Mouse (Mus musculus): Measurements from ENCODE around the gene 0610010F05Rik. TPM values are rescaled to one million over a fixed set of nuclear protein-coding genes. Genes with fewer than 3 reads are reported as not detected.

The 0610010F05Rik gene
- 74.3 and 82.2 TPM in 2 replicates for polyA plus RNA-seq (2014; fragmentation: Nextera tagmentation; extraction: Ambion mirVana)

DNA sequence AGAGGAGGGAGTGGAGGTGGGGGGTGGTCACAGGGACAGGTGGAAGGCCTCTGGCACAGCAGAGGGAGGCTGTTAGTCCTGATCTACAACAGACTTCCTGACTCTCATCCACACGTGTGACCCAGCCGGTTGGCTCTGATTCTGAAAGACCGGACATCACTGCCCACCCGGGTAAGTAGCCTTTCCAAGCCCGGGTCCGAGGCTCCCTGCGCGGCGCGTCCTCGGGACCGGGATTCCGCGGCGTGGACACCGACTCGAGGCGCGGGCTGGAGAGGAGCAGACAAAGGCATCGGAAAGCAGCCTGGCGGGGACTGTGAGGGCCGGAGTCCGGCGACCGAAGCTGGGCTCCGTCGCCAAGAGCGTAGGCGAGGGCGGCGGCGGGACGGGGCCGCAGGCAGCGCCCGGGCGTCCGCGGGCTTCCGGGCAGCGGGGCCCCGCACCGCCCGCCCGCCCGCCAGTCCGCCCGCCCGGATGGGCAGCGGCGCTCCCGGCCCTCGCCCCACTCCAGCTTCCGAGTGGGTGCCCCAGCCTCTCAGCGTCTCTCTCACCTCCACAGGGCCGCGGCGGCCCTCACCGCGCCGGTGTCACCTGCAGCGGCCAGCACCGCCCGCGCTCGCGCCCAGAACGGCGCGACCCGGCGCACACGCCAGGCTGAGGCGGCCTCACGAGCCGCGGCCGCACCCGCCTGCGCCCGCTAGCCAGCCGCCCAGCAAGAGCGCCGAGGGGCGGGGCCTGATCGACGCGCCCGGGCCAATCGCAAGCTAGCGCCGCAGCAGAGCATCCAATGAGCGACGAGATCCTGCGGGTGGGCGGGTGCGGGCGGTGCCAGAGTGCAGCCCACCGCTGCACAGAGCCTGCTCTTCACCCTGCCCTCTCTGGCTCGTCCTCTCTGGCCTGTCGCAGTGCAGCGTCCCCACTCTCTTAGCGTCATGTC, at the start of gene 0610010F05Rik:
Gene 0610010F05Rik, minus strand, starts transcription at position 695 of the 934 bp plus-strand sequence.
- H3K36me3 ChIP-seq (ENCODE audit: control insufficient read depth, insufficient read depth, low read length): no peaks in the 10 kb centered on the region
- WGBS: under 1% methylated on average over 75 of the region's 103 CpGs
- H3K9ac ChIP-seq (ENCODE audit: low read depth, low read length): peak within 1 kb of the TSS; percentile 95
- H3K27me3 ChIP-seq (ENCODE audit: control insufficient read depth, insufficient read depth, low read length): no peaks in the 10 kb centered on the region
- H3K9me3 ChIP-seq (ENCODE audit: control insufficient read depth, low read length): no peaks in the 10 kb centered on the region
- H3K4me1 ChIP-seq (replicated peaks; ENCODE audit: control insufficient read depth, insufficient read depth, low read length): no peaks in the 10 kb centered on the region
- DNase-seq (ENCODE audit: low spot score) (peak; percentile 96), ATAC-seq (ENCODE audit: low FRiP score) (peak; percentile 100)
- peak within 1 kb of the TSS; percentile 93 for H3K27ac ChIP-seq (ENCODE audit: low read depth, low read length)
- H3K4me3 ChIP-seq (ENCODE audit: low read depth, low read length): peak within 1 kb of the TSS; percentile 85
- peak within 1 kb of the TSS; percentile 54 for H3K4me2 ChIP-seq (replicated peaks; ENCODE audit: low read depth, low read length)

DNA sequence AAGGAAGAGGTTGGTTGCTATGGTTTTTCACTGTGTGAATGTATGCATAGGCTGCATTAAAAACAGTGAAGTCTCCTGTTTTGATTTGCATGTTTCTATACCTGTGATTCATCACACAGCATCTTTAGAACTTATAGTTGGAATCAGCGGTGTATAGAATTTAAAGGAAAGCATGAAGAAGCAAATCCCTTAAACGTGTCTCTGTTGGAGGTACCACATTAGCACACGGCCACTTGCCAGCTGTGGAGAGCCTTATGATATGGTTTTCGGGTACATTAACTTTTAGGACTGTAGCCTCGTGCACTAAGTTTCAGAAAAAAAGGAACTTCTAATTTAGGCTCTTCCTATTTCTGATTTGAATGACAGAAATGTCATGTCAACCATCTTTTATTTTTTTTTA, 49.1 kb upstream of the 0610010F05Rik start:
- H3K36me3 ChIP-seq (ENCODE audit: control insufficient read depth, insufficient read depth, low read length): 0 out of 2 replicates have a peak, but pooled peaks cover 2% of the 10 kb centered on the region
- H3K9ac ChIP-seq (ENCODE audit: low read depth, low read length): no peak overlapping the region
- H3K27me3 ChIP-seq (ENCODE audit: control insufficient read depth, insufficient read depth, low read length): no peaks in the 10 kb centered on the region
- ATAC-seq (ENCODE audit: low FRiP score) (no peak), DNase-seq (ENCODE audit: low spot score) (no peak)
- H3K4me1 ChIP-seq (replicated peaks; ENCODE audit: control insufficient read depth, insufficient read depth, low read length): no peaks in the 10 kb centered on the region
- no peak overlapping the region for H3K27ac ChIP-seq (ENCODE audit: low read depth, low read length)
- WGBS: 91% methylated on average over 5 of the region's 5 CpGs
- H3K4me3 ChIP-seq (ENCODE audit: low read depth, low read length): no peak overlapping the region
- no peaks in the 10 kb centered on the region for H3K9me3 ChIP-seq (ENCODE audit: control insufficient read depth, low read length)
- no peak overlapping the region for H3K4me2 ChIP-seq (replicated peaks; ENCODE audit: low read depth, low read length)

DNA sequence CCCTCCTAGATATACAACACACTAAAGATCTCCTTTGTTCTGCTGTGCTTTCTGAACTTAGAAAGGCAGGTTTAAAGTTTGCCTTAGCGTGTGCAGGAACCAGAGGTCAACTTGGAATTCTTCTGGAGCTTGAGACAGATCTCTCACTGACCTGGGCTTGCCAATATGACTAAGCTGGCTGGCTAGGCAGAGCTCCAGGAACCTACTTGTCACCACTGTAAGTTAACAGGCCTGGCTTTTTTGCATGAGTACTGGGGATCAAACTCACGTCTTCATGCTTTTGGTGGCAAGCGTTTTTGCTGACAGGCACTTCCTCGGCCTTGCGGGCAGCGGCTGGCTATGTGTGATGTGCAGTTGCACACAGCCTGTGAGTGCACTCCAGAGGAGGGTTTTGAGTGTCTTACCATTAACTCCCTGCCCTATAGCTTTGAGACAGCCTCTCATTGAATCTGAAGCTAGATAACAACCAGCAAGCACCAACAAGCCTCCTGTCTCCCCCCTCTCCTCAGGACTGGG, 47.1 kb upstream of the 0610010F05Rik start:
- 91% methylated on average over 6 of the region's 6 CpGs for WGBS
- Histone ChIP-seq H3K36me3 (ENCODE audit: control insufficient read depth, insufficient read depth, low read length) (0 out of 2 replicates have a peak, but pooled peaks cover 2% of the 10 kb centered on the region), H3K9ac (ENCODE audit: low read depth, low read length) (no peak overlapping the region), H3K27ac (ENCODE audit: low read depth, low read length) (no peak overlapping the region), H3K27me3 (ENCODE audit: control insufficient read depth, insufficient read depth, low read length) (no peaks in the 10 kb centered on the region), H3K9me3 (ENCODE audit: control insufficient read depth, low read length) (no peaks in the 10 kb centered on the region), H3K4me1 (replicated peaks; ENCODE audit: control insufficient read depth, insufficient read depth, low read length) (no peaks in the 10 kb centered on the region), H3K4me2 (replicated peaks; ENCODE audit: low read depth, low read length) (no peak overlapping the region), H3K4me3 (ENCODE audit: low read depth, low read length) (no peak overlapping the region)
- ATAC-seq (ENCODE audit: low FRiP score) (no peak), DNase-seq (ENCODE audit: low spot score) (no peak)

DNA sequence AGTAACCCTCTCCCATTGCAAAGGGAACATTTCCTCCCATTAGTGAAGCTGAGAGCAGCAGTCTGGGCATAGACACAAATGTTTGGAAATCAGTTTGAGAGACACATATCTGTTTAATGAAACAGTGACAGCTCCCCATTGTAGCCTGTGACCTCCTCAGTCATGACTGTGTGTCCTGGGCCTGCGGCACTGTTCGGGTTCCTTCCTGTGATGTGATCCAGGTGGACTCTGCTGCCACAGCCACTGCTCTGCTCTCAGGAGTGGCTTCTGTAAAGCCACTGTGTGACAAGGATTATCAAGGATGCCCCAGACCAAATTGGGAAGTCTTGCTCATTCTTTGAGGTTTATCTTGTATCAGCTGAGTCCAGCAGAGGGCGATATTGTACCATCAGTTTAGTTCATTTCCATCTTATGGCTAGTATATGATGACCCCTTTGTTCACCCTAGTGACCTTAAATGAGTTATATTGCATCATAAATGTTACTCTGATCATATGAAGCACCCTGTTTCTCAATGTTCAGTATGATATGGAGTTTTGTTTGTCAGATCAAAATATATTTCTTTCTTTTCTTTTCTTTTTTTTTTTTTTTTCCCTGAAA, 45.7 kb upstream of the 0610010F05Rik start:
- no peaks in the 10 kb centered on the region for H3K27me3 ChIP-seq (ENCODE audit: control insufficient read depth, insufficient read depth, low read length)
- H3K4me2 ChIP-seq (replicated peaks; ENCODE audit: low read depth, low read length): no peak overlapping the region
- 48% methylated on average over 3 of the region's 3 CpGs for WGBS
- H3K9ac ChIP-seq (ENCODE audit: low read depth, low read length): no peak overlapping the region
- no peak overlapping the region for H3K4me3 ChIP-seq (ENCODE audit: low read depth, low read length)
- ATAC-seq (ENCODE audit: low FRiP score) (peak; percentile 45; the same call in 1 of the 2 replicates), DNase-seq (ENCODE audit: low spot score) (peak; percentile 82)
- H3K9me3 ChIP-seq (ENCODE audit: control insufficient read depth, low read length): no peaks in the 10 kb centered on the region
- no peak overlapping the region for H3K27ac ChIP-seq (ENCODE audit: low read depth, low read length)
- 0 out of 2 replicates have a peak, but pooled peaks cover 2% of the 10 kb centered on the region for H3K36me3 ChIP-seq (ENCODE audit: control insufficient read depth, insufficient read depth, low read length)
- H3K4me1 ChIP-seq (replicated peaks; ENCODE audit: control insufficient read depth, insufficient read depth, low read length): no peaks in the 10 kb centered on the region

DNA sequence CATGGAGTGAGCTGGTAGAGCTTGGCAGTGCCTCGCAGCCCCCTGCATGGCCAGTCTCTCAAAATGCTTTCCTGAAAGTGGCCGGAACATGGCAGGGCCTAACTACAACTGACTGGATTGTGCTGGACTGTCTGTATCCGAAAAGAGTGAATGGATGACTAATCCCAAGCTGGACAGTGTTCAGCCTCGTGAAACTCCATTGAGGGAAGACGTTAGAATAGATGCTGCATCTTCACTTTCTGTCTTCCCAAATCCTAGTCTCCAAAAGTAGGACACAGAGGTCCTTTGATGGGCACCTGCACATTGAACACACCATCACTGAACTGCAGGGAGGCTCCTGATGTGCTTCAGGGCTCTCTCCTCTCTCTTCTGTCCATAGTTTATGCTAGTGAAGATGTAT, 42.7 kb upstream of the 0610010F05Rik start:
- no peak for DNase-seq (ENCODE audit: low spot score)
- no peaks in the 10 kb centered on the region for H3K9me3 ChIP-seq (ENCODE audit: control insufficient read depth, low read length)
- H3K36me3 ChIP-seq (ENCODE audit: control insufficient read depth, insufficient read depth, low read length): peaks cover 2% of the 10 kb centered on the region; the same call in 1 of the 2 replicates
- H3K4me2 ChIP-seq (replicated peaks; ENCODE audit: low read depth, low read length): no peak overlapping the region
- no peak for ATAC-seq (ENCODE audit: low FRiP score)
- no peaks in the 10 kb centered on the region for H3K27me3 ChIP-seq (ENCODE audit: control insufficient read depth, insufficient read depth, low read length)
- WGBS: 90% methylated on average over 5 of the region's 5 CpGs
- H3K27ac ChIP-seq (ENCODE audit: low read depth, low read length): no peak overlapping the region
- H3K4me1 ChIP-seq (replicated peaks; ENCODE audit: control insufficient read depth, insufficient read depth, low read length): no peaks in the 10 kb centered on the region
- no peak overlapping the region for H3K9ac ChIP-seq (ENCODE audit: low read depth, low read length)
- H3K4me3 ChIP-seq (ENCODE audit: low read depth, low read length): no peak overlapping the region

DNA sequence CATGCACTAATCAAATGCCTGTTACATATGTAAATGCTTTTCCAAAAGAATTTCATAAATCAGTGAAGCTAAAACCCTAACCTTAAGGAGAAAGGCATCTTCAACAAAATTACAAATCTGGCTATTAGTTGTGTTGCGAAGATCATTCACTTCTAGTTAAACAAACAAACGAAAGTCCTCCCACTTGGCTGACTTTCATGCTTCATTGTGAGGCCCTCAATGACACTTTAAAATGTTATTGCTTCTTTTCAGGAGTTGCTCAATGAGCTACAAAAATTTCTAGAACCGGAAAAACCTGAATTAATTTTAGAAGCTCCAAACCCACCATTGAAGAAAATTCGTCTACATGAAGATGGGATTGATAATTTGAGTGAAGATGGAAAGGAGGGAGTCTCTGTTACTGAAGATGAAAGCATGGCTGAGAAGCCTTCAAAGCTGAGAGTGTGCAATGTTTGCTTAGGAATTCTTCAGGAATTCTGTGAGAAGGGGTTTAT, 38.9 kb upstream of the 0610010F05Rik start:
- no peak overlapping the region for H3K4me2 ChIP-seq (replicated peaks; ENCODE audit: low read depth, low read length)
- ATAC-seq (ENCODE audit: low FRiP score) (no peak), DNase-seq (ENCODE audit: low spot score) (no peak)
- no peaks in the 10 kb centered on the region for H3K9me3 ChIP-seq (ENCODE audit: control insufficient read depth, low read length)
- H3K4me1 ChIP-seq (replicated peaks; ENCODE audit: control insufficient read depth, insufficient read depth, low read length): no peaks in the 10 kb centered on the region
- no peak overlapping the region for H3K4me3 ChIP-seq (ENCODE audit: low read depth, low read length)
- no peak overlapping the region for H3K27ac ChIP-seq (ENCODE audit: low read depth, low read length)
- H3K36me3 ChIP-seq (ENCODE audit: control insufficient read depth, insufficient read depth, low read length): peaks cover 2% of the 10 kb centered on the region; the same call in 1 of the 2 replicates
- H3K27me3 ChIP-seq (ENCODE audit: control insufficient read depth, insufficient read depth, low read length): no peaks in the 10 kb centered on the region
- no peak overlapping the region for H3K9ac ChIP-seq (ENCODE audit: low read depth, low read length)
- WGBS: 84% methylated on average over 4 of the region's 4 CpGs

DNA sequence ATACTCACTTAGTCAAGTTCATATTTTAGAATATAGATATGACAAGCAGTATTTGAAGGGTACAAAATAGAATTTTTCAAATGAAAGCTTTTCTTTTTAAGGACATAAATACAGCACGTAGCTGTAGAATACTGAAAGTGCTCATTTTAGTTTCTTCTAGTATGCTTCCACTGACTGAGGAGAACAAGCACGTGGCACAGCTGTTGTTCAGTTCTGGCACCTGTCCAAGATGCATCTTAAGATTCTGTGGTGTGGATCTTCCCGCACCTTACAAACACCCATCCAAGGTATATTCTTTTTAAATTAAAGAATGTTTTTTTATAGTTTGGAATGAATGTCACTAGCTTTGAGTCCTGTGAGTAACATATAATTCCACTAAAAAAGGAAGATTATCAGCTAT, 33.7 kb upstream of the 0610010F05Rik start:
- Histone ChIP-seq H3K4me2 (replicated peaks; ENCODE audit: low read depth, low read length) (peak overlapping the region; percentile 63; the same call in 1 of the 2 replicates), H3K9me3 (ENCODE audit: control insufficient read depth, low read length) (no peaks in the 10 kb centered on the region), H3K4me3 (ENCODE audit: low read depth, low read length) (peak overlapping the region; percentile 69), H3K9ac (ENCODE audit: low read depth, low read length) (no peak overlapping the region), H3K27me3 (ENCODE audit: control insufficient read depth, insufficient read depth, low read length) (no peaks in the 10 kb centered on the region), H3K36me3 (ENCODE audit: control insufficient read depth, insufficient read depth, low read length) (no peaks in the 10 kb centered on the region), H3K27ac (ENCODE audit: low read depth, low read length) (no peak overlapping the region), H3K4me1 (replicated peaks; ENCODE audit: control insufficient read depth, insufficient read depth, low read length) (no peaks in the 10 kb centered on the region)
- ATAC-seq (ENCODE audit: low FRiP score) (no peak), DNase-seq (ENCODE audit: low spot score) (peak; percentile 4)
- 69% methylated on average over 3 of the region's 3 CpGs for WGBS

DNA sequence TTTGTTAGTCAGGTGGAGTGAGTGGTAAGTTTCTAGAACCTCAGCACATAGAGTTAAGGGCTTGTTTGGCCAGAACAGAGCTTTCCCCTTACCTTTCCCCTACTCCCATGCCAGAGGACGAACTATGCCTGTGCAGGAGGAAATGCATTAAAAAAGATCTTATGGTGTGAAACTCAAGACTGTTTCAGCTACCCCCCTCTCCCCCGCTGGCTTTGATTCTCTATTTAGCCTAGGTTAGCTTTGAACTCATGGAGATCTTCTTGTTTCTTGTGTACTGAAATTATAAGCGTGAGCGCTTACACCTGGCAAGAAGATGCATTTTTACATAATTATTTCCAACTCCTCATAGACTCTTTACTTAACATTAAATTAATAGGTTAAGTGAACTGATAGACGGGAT, 33.1 kb upstream of the 0610010F05Rik start:
- Histone ChIP-seq H3K27me3 (ENCODE audit: control insufficient read depth, insufficient read depth, low read length) (no peaks in the 10 kb centered on the region), H3K27ac (ENCODE audit: low read depth, low read length) (peak overlapping the region; percentile 74), H3K9ac (ENCODE audit: low read depth, low read length) (peak overlapping the region; percentile 73), H3K36me3 (ENCODE audit: control insufficient read depth, insufficient read depth, low read length) (no peaks in the 10 kb centered on the region), H3K9me3 (ENCODE audit: control insufficient read depth, low read length) (no peaks in the 10 kb centered on the region), H3K4me3 (ENCODE audit: low read depth, low read length) (peak overlapping the region; percentile 69), H3K4me1 (replicated peaks; ENCODE audit: control insufficient read depth, insufficient read depth, low read length) (no peaks in the 10 kb centered on the region), H3K4me2 (replicated peaks; ENCODE audit: low read depth, low read length) (peak overlapping the region; percentile 63)
- DNase-seq (ENCODE audit: low spot score) (no peak), ATAC-seq (ENCODE audit: low FRiP score) (no peak)
- 10% methylated on average over 5 of the region's 5 CpGs for WGBS
